Mouse (Mus musculus): Measurements from ENCODE around the gene Syn3.

DNA sequence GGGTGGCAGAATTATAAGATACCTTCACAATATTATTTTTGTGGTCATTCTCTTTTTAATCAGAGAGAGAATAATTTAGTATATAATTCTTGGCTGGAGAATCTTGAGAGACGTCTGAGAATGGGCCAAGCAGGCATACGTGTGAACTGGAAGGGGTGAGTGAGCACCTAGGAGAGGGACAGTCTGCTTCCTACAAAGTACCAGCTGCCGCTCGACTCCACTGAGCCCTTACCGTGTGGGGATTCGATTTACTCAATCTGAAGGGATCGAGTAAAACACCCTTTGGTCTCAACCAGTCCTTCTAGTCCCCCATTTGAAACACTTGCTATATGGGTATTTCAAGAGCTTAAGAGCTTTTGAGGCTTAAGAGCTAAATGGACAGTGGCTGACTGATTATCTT is 296.9 kb downstream of the Syn3 start:
- TF ChIP-seq EP300 (IDR thresholded peaks at IDR 0.05; ENCODE audit: low read depth) (no peak), CTCF (IDR thresholded peaks at IDR 0.05; ENCODE audit: low read depth) (no peak)
